Mouse (Mus musculus): ENCODE measurements around the gene Kdm6b.

Kdm6b gene

DNA sequence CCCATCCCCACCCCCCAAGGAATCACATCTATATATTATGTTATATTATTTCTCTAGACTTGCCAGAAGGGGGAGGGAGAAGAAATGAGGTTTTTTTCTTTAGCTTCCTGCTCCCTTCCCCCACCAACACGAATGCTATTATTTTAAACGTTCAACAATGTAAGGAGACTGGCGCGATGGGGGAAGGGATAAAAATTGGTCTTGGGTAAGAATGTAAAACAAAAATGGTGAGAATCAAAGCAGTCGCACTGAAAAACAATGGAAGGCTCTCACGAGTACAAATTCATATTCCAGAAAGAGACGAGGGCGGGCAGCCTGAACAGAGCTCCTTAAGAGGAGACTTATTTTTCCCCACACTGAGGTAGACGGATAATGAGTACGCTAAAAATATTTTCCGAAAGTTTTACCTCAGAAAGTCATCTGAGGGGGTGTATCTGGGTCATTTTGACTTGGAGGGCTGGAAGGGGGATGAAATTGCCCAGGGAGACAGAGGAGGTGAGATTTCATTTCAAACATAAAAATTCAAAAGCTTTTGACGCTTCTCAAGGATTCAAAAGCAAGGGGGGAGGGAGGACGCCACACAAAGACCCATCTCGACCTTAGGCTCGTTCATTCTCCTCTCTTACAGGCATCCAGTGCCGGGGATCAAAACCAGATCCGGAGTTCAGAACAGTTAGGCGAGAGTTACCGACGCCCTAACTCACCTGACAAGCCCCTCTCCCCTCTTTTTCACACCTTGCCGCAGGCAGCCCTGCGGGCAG lies 46.4 kb downstream of the Kdm6b start:
- no peak for DNase-seq (ENCODE audit: low spot score in 2 of 2)

DNA sequence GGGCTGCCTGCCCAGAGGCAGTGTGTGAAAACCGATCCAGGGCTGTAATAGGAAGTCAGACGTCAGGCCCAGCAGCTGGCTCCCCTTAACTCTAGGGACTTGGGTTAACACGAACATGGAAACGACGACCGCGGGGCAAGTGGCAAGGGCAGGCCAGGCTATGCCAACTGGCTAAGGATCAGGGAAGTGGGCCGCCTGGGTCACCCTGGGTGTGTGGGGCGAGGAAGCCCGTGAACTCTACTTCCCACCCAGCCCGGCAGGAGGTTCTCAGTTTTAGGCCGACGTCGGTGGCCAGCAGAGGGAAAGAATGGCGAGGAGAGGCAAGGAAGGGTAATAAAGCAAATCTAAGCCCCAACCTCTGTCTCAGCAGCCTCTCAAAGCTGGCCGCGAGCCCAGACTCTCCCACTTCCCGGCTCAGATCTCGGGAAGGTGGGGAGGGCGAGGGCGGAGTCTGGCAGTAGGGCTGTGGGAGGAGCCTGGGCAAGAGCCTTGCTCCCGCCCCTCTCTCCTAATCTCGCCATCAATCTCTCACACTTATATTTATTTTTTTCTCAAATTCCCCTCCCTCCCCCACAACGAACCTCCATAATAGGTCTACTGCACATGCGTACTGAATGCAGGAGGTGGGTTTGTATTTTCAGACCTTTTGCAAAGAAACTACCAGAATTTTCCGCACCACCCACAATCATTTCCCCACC lies 47.2 kb downstream of the Kdm6b start:
- peak; percentile 94 for DNase-seq (ENCODE audit: low spot score in 2 of 2)

DNA sequence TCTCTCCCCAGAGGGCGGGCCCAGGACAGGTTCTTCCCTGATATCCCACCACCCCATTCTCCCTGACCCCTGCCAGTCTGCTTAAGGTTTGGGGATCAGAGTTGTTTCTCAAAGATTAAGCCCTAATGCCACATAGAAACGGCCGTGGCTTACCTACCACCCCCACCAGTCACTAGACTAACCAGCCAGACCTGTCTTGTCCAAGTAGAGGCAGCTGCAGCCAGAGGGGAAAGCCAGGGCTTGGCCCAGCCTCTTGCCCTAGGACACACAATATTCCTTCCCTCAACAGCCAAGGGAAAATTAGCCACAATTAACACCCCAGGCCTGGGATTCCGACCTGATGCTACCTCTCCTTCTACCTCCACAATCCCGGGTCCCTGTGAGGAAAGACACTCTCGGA lies 47.8 kb downstream of the Kdm6b start:
- DNase-seq (ENCODE audit: low spot score in 2 of 2) = no peak

DNA sequence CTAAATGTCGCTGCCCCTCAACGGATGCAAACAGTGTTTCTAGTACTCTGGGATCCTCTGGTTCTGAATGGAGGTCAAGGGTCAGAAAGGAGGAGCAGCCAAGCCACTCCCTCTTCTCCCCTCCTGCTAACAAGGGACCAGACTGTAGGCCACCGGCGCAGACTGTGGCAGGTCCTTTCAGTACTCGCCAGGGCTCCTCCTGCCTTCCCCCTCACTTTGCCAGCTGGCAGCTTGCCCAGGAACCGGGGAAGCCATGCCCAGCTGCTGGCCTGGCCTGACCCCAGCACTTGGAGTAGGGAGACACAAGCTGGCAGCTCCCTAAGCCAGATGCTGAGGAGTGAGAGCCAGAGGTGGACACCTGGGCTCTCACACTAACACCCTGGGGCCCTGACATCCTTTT lies 48.6 kb downstream of the Kdm6b start:
- DNase-seq (ENCODE audit: low spot score in 2 of 2) = peak; percentile 92 to 93

DNA sequence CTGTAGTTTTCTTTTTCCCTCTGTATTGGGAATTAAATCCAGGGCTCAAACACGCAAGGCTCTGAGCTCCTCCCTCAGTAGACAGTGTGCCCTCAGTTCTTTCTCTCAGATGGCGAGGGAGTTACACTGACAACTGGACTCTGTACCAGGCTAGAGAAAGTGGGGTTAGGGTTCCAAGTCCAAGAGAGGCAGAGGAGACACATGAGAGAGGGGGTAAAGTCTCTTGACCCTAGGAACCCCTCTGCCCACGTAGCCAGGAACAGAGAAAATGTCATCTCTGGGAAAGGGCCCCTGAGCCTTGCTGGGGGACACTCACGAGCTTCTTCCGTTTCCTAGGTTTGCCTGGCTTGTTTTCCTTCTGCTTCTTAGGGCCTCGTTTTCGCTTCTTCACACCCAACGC lies 49.1 kb downstream of the Kdm6b start:
- no peak for DNase-seq (ENCODE audit: low spot score in 2 of 2)

DNA sequence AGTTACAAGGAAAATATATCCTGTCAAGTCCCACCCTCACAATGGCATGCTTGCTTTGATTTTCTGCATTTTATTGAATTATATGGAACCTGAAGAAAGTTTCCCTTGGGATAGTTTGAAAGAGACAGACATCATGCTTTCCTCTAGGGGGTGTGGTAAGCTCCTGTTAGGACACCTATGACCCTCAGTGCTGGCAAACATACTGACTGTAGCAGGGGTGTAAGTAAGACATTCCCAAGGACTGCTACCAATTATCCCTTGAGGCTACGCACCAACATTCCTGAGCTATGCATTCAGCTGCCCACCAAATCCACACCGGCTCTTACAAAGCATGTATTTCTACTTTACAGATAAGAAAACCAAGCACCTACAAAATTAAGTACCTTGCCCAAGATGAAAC lies 51.0 kb downstream of the Kdm6b start:
- no peak for DNase-seq (ENCODE audit: low spot score in 2 of 2)

DNA sequence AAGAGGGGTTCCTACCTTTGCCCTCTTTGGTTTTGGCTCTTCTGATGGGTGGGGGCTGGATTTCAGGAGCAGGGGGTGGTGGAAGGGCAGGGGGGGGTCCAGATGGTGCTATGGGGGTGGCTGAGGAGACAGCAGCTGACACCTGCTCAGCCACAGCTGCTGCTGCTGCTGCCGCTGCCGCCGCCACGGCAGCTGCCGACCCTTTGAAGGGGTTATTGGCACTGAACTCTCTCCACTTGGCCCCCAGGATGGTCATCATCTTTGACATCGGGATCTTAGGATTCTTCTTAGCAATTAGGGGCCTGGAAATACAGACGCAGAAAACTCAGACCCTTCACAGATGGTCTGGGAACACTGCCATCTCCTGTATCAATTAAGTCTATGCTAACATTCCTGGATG lies 51.5 kb downstream of the Kdm6b start:
- DNase-seq (ENCODE audit: low spot score in 2 of 2) = no peak

DNA sequence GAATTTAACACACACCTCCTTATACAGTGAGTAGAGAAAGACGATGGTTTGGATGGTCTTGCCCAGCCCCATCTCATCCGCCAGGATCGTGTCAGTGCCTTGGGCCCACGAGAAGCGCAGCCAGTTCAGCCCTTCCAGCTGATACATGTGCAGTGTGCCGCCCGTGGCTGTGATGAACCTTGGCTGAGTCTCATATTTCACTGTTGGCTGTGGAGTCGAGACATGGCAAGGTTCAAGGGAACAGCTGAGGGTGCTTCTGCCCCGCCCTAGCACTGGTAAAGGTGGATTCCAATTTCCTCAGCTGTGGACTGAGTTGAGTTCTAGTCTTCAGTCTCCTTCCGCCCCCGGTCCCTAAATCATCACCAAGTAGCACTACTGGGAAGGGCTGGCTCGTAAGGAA lies 55.8 kb downstream of the Kdm6b start:
- no peak for DNase-seq (ENCODE audit: low spot score in 2 of 2)

DNA sequence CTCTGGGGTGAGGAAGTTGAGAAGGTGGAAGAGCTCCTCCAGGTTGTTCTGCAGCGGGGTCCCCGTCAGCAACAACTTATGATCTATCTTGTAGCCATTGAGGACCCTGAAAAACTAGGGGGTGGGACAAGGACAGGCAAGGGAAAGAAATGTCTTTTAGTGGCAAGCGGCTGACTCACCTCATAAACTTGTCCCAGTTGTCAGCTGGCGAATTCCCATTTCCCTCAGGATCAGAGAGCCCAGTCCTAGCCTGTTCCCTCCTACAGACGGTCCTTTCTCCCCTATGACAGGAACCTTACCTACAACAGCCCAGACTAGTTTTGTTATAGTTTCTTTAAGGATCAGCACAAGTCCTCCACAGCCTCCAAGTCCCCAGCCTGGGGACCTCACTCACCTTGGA lies 56.9 kb downstream of the Kdm6b start:
- DNase-seq (ENCODE audit: low spot score in 2 of 2) = no peak
